ENCODE assay signal across 21 mouse cellular contexts in the genomic region with DNA sequence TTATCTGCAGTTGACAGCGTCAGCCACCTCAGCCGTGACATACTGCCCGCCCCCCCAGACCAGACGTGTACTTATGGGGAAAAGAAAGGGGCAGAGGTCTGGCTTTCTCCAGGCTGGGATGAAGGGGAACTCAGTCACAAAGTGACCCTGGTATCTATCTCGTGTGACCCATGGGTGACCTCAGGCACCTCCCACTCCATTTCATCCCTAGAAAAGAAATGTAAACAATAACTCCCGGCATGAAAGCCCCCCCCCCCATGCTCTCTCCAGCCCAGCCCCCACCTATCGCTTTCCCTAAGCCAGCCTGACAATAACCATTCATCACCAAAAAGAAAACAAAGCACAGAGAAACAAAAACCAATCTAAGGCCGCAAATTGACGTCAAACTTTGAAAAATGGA.
DNase-seq lines count a peak whose midpoint lies in the region; ATAC-seq and TF ChIP-seq lines count a peak whose summit lies in the region.
"Had no signal": no experiment of that assay in that cellular context is flagged by ENCODE, and none has a peak within 500 bp of the region (broad histone marks: within the 10 kb centered on the region; RNA-seq: fewer than 3 reads in every experiment).

No protein-coding gene starts in this region.

- peak overlapping the region; percentile 59; the same call in 1 of the 2 replicates for H3K27ac ChIP-seq in kidney, embryonic 14.5 days (ENCODE audit: low read depth, low read length)
- H3K27ac ChIP-seq in stomach, embryonic 14.5 days (ENCODE audit: low read length): no peak overlapping the region
- H3K27ac ChIP-seq in stomach, postnatal 0 days (replicated peaks): no peak overlapping the region
- H3K27ac ChIP-seq in limb, embryonic 12.5 days: 0 out of 2 replicates have a peak overlapping the region, but pooled peaks have one; percentile 1
- H3K27ac ChIP-seq: forebrain, embryonic 15.5 days; heart, embryonic 15.5 days; hindbrain, embryonic 13.5 days; liver, embryonic 14.5 days had no signal

- TF ChIP-seq CTCF in stomach, postnatal 0 days (IDR thresholded peaks at IDR 0.05; ENCODE audit: low read depth): no peak

- 0 out of 2 replicates have a peak, but pooled peaks cover 2% of the 10 kb centered on the region for H3K27me3 ChIP-seq in kidney, embryonic 14.5 days (ENCODE audit: control insufficient read depth, insufficient read depth, low read length)
- no peaks in the 10 kb centered on the region for H3K27me3 ChIP-seq in stomach, embryonic 14.5 days (ENCODE audit: control insufficient read depth, insufficient read depth, low read length)
- no peaks in the 10 kb centered on the region for H3K27me3 ChIP-seq in stomach, postnatal 0 days (ENCODE audit: control insufficient read depth, insufficient read depth, low read length)
- no peaks in the 10 kb centered on the region; the same call in 1 of the 2 replicates for H3K27me3 ChIP-seq in limb, embryonic 12.5 days
- H3K27me3 ChIP-seq: heart, embryonic 15.5 days had no signal

- H3K9me3 ChIP-seq in kidney, embryonic 14.5 days (ENCODE audit: control insufficient read depth, low read length): no peaks in the 10 kb centered on the region
- H3K9me3 ChIP-seq in stomach, embryonic 14.5 days (ENCODE audit: control insufficient read depth, low read depth, low read length): no peaks in the 10 kb centered on the region
- H3K9me3 ChIP-seq in stomach, postnatal 0 days (ENCODE audit: control insufficient read depth, low read length): no peaks in the 10 kb centered on the region
- no peaks in the 10 kb centered on the region for H3K9me3 ChIP-seq in limb, embryonic 12.5 days
- H3K9me3 ChIP-seq: forebrain, embryonic 15.5 days; heart, embryonic 15.5 days; hindbrain, embryonic 13.5 days; megakaryocyte, embryonic 14.5 days had no signal

- no peak for TF ChIP-seq EP300 in stomach, postnatal 0 days (optimal IDR thresholded peaks at IDR 0.05)

- H3K4me2 ChIP-seq in kidney, embryonic 14.5 days (replicated peaks; ENCODE audit: low read depth, low read length): no peak overlapping the region
- peak overlapping the region; percentile 3; the same call in 1 of the 2 replicates for H3K4me2 ChIP-seq in stomach, embryonic 14.5 days (replicated peaks; ENCODE audit: low read depth, low read length)
- no peak overlapping the region for H3K4me2 ChIP-seq in stomach, postnatal 0 days (replicated peaks; ENCODE audit: low read depth)
- no peak overlapping the region for H3K4me2 ChIP-seq in limb, embryonic 12.5 days
- H3K4me2 ChIP-seq: forebrain, embryonic 15.5 days; heart, embryonic 15.5 days; hindbrain, embryonic 13.5 days had no signal

- no peaks in the 10 kb centered on the region for H3K36me3 ChIP-seq in kidney, embryonic 14.5 days (ENCODE audit: control insufficient read depth, insufficient read depth, low read length)
- no peaks in the 10 kb centered on the region for H3K36me3 ChIP-seq in stomach, embryonic 14.5 days (ENCODE audit: control insufficient read depth, insufficient read depth, low read length)
- H3K36me3 ChIP-seq in stomach, postnatal 0 days (ENCODE audit: control insufficient read depth, insufficient read depth, low read length): no peaks in the 10 kb centered on the region
- no peaks in the 10 kb centered on the region for H3K36me3 ChIP-seq in limb, embryonic 12.5 days
- H3K36me3 ChIP-seq: forebrain, embryonic 15.5 days; heart, embryonic 15.5 days; hindbrain, embryonic 13.5 days had no signal

- DNase-seq in kidney, postnatal 10 days: no peak
- DNase-seq in stomach, postnatal 0 days (ENCODE audit: low spot score): no peak
- peak; percentile 9 for DNase-seq in yolk sac, embryonic 10.5 days (ENCODE audit: low spot score)
- no peak for DNase-seq in ovary, adult 18-20 months (ENCODE audit: low spot score)
- no peak for DNase-seq in testis, postnatal 14 days (ENCODE audit: low spot score)
- DNase-seq: cerebellum, adult 9-10 months; left cerebral cortex, postnatal 4 days; thymus, postnatal 4 days had no signal

- WGBS in kidney, embryonic 14.5 days: 9% methylated on average over 9 of the region's 9 CpGs
- 8% methylated on average over 9 of the region's 9 CpGs for WGBS in stomach, embryonic 14.5 days
- WGBS in stomach, postnatal 0 days: 18% methylated on average over 9 of the region's 9 CpGs
- 19% methylated on average over 9 of the region's 9 CpGs for WGBS in limb, embryonic 12.5 days

- ATAC-seq in kidney, embryonic 14.5 days (ENCODE audit: low FRiP score, low TSS enrichment): no peak
- ATAC-seq in stomach, embryonic 14.5 days (ENCODE audit: insufficient number of reproducible peaks, insufficient read depth, low FRiP score, low read depth): no peak
- no peak for ATAC-seq in stomach, postnatal 0 days (ENCODE audit: low FRiP score, low TSS enrichment)
- no peak for ATAC-seq in limb, embryonic 12.5 days (ENCODE audit: insufficient number of reproducible peaks, insufficient read depth, low FRiP score, low TSS enrichment, low read depth)
- ATAC-seq: activated CD4-positive, CD25-positive, alpha-beta regulatory T cell, adult 4 months; forebrain, embryonic 15.5 days; intestine, postnatal 0 days; lung, postnatal 0 days; Patski had no signal

- H3K4me3 ChIP-seq in kidney, embryonic 14.5 days (ENCODE audit: low read length): no peak overlapping the region
- H3K4me3 ChIP-seq in stomach, embryonic 14.5 days (ENCODE audit: low read depth, low read length): no peak overlapping the region
- no peak overlapping the region for H3K4me3 ChIP-seq in stomach, postnatal 0 days (ENCODE audit: low read depth, low read length)
- H3K4me3 ChIP-seq in limb, embryonic 12.5 days (replicated peaks): no peak overlapping the region
- H3K4me3 ChIP-seq: forebrain, embryonic 15.5 days; heart, embryonic 15.5 days; hindbrain, embryonic 13.5 days; megakaryocyte, embryonic 14.5 days; myocyte had no signal

- peaks cover 20% of the 10 kb centered on the region for H3K4me1 ChIP-seq in kidney, embryonic 14.5 days (ENCODE audit: control insufficient read depth, insufficient read depth, low read length)
- peaks cover 21% of the 10 kb centered on the region; the same call in 1 of the 2 replicates for H3K4me1 ChIP-seq in stomach, embryonic 14.5 days (ENCODE audit: control insufficient read depth, insufficient read depth, low read length)
- no peaks in the 10 kb centered on the region for H3K4me1 ChIP-seq in stomach, postnatal 0 days (replicated peaks; ENCODE audit: control insufficient read depth, insufficient read depth)
- peaks cover 23% of the 10 kb centered on the region for H3K4me1 ChIP-seq in limb, embryonic 12.5 days (replicated peaks)
- H3K4me1 ChIP-seq: forebrain, embryonic 15.5 days; heart, embryonic 15.5 days had no signal

- no peak overlapping the region for H3K9ac ChIP-seq in kidney, embryonic 14.5 days (ENCODE audit: low read depth, low read length)
- H3K9ac ChIP-seq in stomach, embryonic 14.5 days (replicated peaks; ENCODE audit: low read depth, low read length): no peak overlapping the region
- no peak overlapping the region for H3K9ac ChIP-seq in stomach, postnatal 0 days (ENCODE audit: low read length)
- no peak overlapping the region for H3K9ac ChIP-seq in limb, embryonic 12.5 days (replicated peaks)
- H3K9ac ChIP-seq: forebrain, embryonic 15.5 days; heart, embryonic 15.5 days; hindbrain, embryonic 13.5 days; liver, embryonic 14.5 days had no signal

Comparison
In these comparisons a context has a peak if more than half of its experiments do, and no peak if none do; other contexts are left out.
1. H3K27ac ChIP-seq: peak in kidney, embryonic 14.5 days (single experiment) and limb, embryonic 12.5 days (single experiment); none in stomach, embryonic 14.5 days (single experiment) and stomach, postnatal 0 days (single experiment).